Mouse (Mus musculus): ENCODE measurements at regions not wholly inside any gene's neighbourhood (a gene's known extent, or its start where the extent isn't known, plus 50 kb on each side); places are given as distances from the start of the nearest gene placed in this dataset.

DNA sequence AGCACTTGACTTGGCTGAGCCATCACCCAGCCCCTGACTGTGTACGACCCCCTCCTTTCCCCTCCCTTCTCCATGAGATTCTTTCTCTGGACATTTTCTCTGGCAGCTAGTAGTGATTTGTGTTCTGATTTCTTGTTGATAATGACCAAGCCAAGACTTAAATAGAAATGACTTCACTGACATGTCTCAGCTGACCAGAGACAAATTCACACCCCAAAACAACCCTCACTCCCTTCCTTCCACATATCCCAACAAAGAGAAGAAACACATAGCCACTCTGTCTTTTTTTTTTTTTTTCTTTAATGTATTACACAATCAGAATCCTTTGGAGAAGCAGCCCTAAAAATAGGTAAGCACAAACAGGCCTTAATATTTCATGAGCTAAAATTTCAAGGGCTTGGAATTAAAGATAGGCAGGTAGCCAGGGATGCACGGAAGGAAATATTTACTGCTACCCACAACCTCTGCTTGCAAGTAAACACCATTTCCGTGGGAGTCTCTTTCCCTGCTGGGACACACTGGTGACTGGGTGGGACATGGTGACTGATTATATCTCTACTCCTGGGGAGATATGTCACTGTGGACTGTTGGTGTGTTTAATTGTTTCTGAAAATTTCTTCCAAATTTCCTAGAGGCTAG, 272.1 kb upstream of the Adgrl2 start:
- TF ChIP-seq POLR2A (IDR thresholded peaks at IDR 0.05; ENCODE audit: low read depth, low read length) (no peak), CTCF (IDR thresholded peaks at IDR 0.05; ENCODE audit: extremely low read depth, insufficient read length, insufficient replicate concordance, low read depth, low read length) (no peak)
